Mouse (Mus musculus) midbrain, embryonic 13.5 days (tissue): ENCODE measurements around the gene Dlg4. TPM values are rescaled to one million over a fixed set of nuclear protein-coding genes. Genes with fewer than 3 reads are reported as not detected.

Experiments used
- ATAC-seq: fragments of 200-750 bp; cut with Nextera tagmentation; 2 replicates; pipeline ENCODE4 v1.8.0; 2017; ENCODE audit warnings: mild to moderate bottlenecking, moderate TSS enrichment, moderate library complexity
- H3K27ac ChIP-seq: fragments of 300-500 bp; sonication (generic); 2 replicates; pipeline ENCODE4 v1.5.1; 2015; ENCODE audit warnings: inconsistent platforms, mild to moderate bottlenecking, moderate library complexity
- H3K27me3 ChIP-seq: fragments of 300-500 bp; sonication (generic); 2 replicates; pipeline ENCODE4 v1.6.1; 2015; ENCODE audit warnings: mild to moderate bottlenecking, inconsistent platforms
- H3K36me3 ChIP-seq: fragments of 300-500 bp; sonication (generic); 2 replicates; pipeline ENCODE4 v1.6.1; 2015; ENCODE audit warnings: mild to moderate bottlenecking, inconsistent platforms
- H3K4me1 ChIP-seq: fragments of 300-500 bp; sonication (generic); replicated peaks from 2 replicates; pipeline ENCODE4 v1.6.1; 2015; ENCODE audit warnings: inconsistent platforms
- H3K4me2 ChIP-seq: fragments of 300-500 bp; sonication (generic); replicated peaks from 2 replicates; pipeline ENCODE4 v1.6.1; 2015; ENCODE audit warnings: moderate library complexity, mild to moderate bottlenecking, inconsistent platforms
- H3K4me3 ChIP-seq: fragments of 300-500 bp; sonication (generic); replicated peaks from 2 replicates; pipeline ENCODE4 v1.5.1; 2015; ENCODE audit warnings: mild to moderate bottlenecking, inconsistent platforms
- H3K9ac ChIP-seq: fragments of 300-500 bp; sonication (generic); replicated peaks from 2 replicates; pipeline ENCODE4 v1.6.1; 2015; ENCODE audit warnings: mild to moderate bottlenecking, inconsistent platforms
- H3K9me3 ChIP-seq: fragments of 300-500 bp; sonication (generic); 2 replicates; pipeline ENCODE4 v1.6.1; 2016; ENCODE audit warnings: mild to moderate bottlenecking, inconsistent platforms
- WGBS: fragments of 180-500 bp; shearing (Covaris S2); methylation state at CpG from one replicate; pipeline ENCODE4 v1.1.7; 2015; 5-methylcytosine and 5-hydroxymethylcytosine counted together
- polyA plus RNA-seq: library from polyadenylated mRNA; unstranded; fragments of >200 nt; fragmentation: Nextera tagmentation; extraction: Ambion mirVana; gene quantifications from 2 replicates; pipeline ENCODE4 v1.2.1, GENCODE M21; 2015

The Dlg4 gene
- polyA plus RNA-seq, 1 experiment from 2014 or later: 37.2 TPM

GRCm38 (mm10) chr11:70040184-70040583, 23.4 kb downstream of the Dlg4 start:
- H3K9ac ChIP-seq: no peak overlapping the region
- no peak overlapping the region for H3K27ac ChIP-seq
- H3K9me3 ChIP-seq: no peaks in the 10 kb centered on the region
- H3K4me3 ChIP-seq: no peak overlapping the region
- no peak overlapping the region for H3K4me2 ChIP-seq
- WGBS: 90% methylated on average over 7 of the region's 7 CpGs
- peaks cover 78% of the 10 kb centered on the region for H3K36me3 ChIP-seq
- H3K4me1 ChIP-seq: 0 out of 2 replicates have a peak, but pooled peaks cover 6% of the 10 kb centered on the region
- no peaks in the 10 kb centered on the region for H3K27me3 ChIP-seq
- no peak for ATAC-seq

GRCm38 (mm10) chr11:70042309-70043085, 25.8 kb downstream of the Dlg4 start:
- no peaks in the 10 kb centered on the region for H3K9me3 ChIP-seq
- H3K9ac ChIP-seq: no peak overlapping the region
- H3K4me2 ChIP-seq: no peak overlapping the region
- H3K27me3 ChIP-seq: no peaks in the 10 kb centered on the region
- no peak overlapping the region for H3K4me3 ChIP-seq
- H3K27ac ChIP-seq: no peak overlapping the region
- H3K36me3 ChIP-seq: peaks cover 76% of the 10 kb centered on the region
- 91% methylated on average over 23 of the region's 23 CpGs for WGBS
- H3K4me1 ChIP-seq: 0 out of 2 replicates have a peak, but pooled peaks cover 6% of the 10 kb centered on the region
- no peak for ATAC-seq

- ATAC-seq: no peak
- Histone ChIP-seq H3K36me3 (peaks cover 65% of the 10 kb centered on the region), H3K4me2 (no peak overlapping the region), H3K9me3 (no peaks in the 10 kb centered on the region), H3K9ac (no peak overlapping the region), H3K4me1 (0 out of 2 replicates have a peak, but pooled peaks cover 6% of the 10 kb centered on the region), H3K4me3 (no peak overlapping the region), H3K27me3 (no peaks in the 10 kb centered on the region), H3K27ac (no peak overlapping the region)
- 81% methylated on average over 7 of the region's 7 CpGs for WGBS
These were observed 26.9 kb downstream of the Dlg4 start for GRCm38 (mm10) chr11:70043665-70044064.

GRCm38 (mm10) chr11:70045435-70045834, 28.7 kb downstream of the Dlg4 start:
- Histone ChIP-seq H3K4me2 (no peak overlapping the region), H3K27me3 (no peaks in the 10 kb centered on the region), H3K4me3 (no peak overlapping the region), H3K9me3 (no peaks in the 10 kb centered on the region), H3K36me3 (peaks cover 49% of the 10 kb centered on the region), H3K4me1 (0 out of 2 replicates have a peak, but pooled peaks cover 6% of the 10 kb centered on the region), H3K27ac (0 out of 2 replicates have a peak overlapping the region, but pooled peaks have one; percentile 27), H3K9ac (no peak overlapping the region)
- WGBS: 34% methylated on average over 9 of the region's 9 CpGs
- no peak for ATAC-seq

- Histone ChIP-seq H3K4me3 (no peak overlapping the region), H3K9ac (no peak overlapping the region), H3K36me3 (peaks cover 11% of the 10 kb centered on the region), H3K9me3 (no peaks in the 10 kb centered on the region), H3K4me1 (no peaks in the 10 kb centered on the region), H3K4me2 (no peak overlapping the region), H3K27me3 (no peaks in the 10 kb centered on the region), H3K27ac (no peak overlapping the region)
- 77% methylated on average over 6 of the region's 6 CpGs for WGBS
- no peak for ATAC-seq
These were observed 32.6 kb downstream of the Dlg4 start for GRCm38 (mm10) chr11:70049366-70049765.

GRCm38 (mm10) chr11:70049816-70050215, 33.1 kb downstream of the Dlg4 start:
- Histone ChIP-seq H3K4me3 (no peak overlapping the region), H3K4me2 (no peak overlapping the region), H3K9ac (no peak overlapping the region), H3K27me3 (no peaks in the 10 kb centered on the region), H3K9me3 (no peaks in the 10 kb centered on the region), H3K36me3 (peaks cover 7% of the 10 kb centered on the region), H3K27ac (no peak overlapping the region), H3K4me1 (no peaks in the 10 kb centered on the region)
- 61% methylated on average over 10 of the region's 10 CpGs for WGBS
- ATAC-seq: no peak

- Histone ChIP-seq H3K27me3 (no peaks in the 10 kb centered on the region), H3K9ac (no peak overlapping the region), H3K9me3 (no peaks in the 10 kb centered on the region), H3K4me3 (no peak overlapping the region), H3K27ac (no peak overlapping the region), H3K4me1 (0 out of 2 replicates have a peak, but pooled peaks cover 5% of the 10 kb centered on the region), H3K4me2 (no peak overlapping the region), H3K36me3 (no peaks in the 10 kb centered on the region)
- no peak for ATAC-seq
- 75% methylated on average over 7 of the region's 7 CpGs for WGBS
These were observed 36.4 kb downstream of the Dlg4 start for GRCm38 (mm10) chr11:70053156-70053555.

GRCm38 (mm10) chr11:70053898-70054570, 37.3 kb downstream of the Dlg4 start, which contains the start of gene Asgr1:
Gene Asgr1, plus strand, starts transcription at chr11:70054085.
- H3K4me2 ChIP-seq: no peak within 1 kb of the TSS
- H3K4me1 ChIP-seq: 0 out of 2 replicates have a peak, but pooled peaks cover 5% of the 10 kb centered on the region
- no peaks in the 10 kb centered on the region for H3K9me3 ChIP-seq
- WGBS: 82% methylated on average over 10 of the region's 10 CpGs
- no peaks in the 10 kb centered on the region for H3K36me3 ChIP-seq
- H3K9ac ChIP-seq: no peak within 1 kb of the TSS
- no peak within 1 kb of the TSS for H3K4me3 ChIP-seq
- ATAC-seq: no peak
- H3K27ac ChIP-seq: no peak within 1 kb of the TSS
- no peaks in the 10 kb centered on the region for H3K27me3 ChIP-seq

- WGBS: 27% methylated on average over 18 of the region's 18 CpGs
- H3K9ac ChIP-seq: no peak overlapping the region; the same call in 1 of the 2 replicates
- no peaks in the 10 kb centered on the region for H3K36me3 ChIP-seq
- no peak overlapping the region for H3K4me3 ChIP-seq
- H3K9me3 ChIP-seq: no peaks in the 10 kb centered on the region
- ATAC-seq: peak; percentile 62
- H3K27me3 ChIP-seq: no peaks in the 10 kb centered on the region
- H3K27ac ChIP-seq: no peak overlapping the region
- H3K4me1 ChIP-seq: 0 out of 2 replicates have a peak, but pooled peaks cover 5% of the 10 kb centered on the region
- H3K4me2 ChIP-seq: peak overlapping the region; percentile 27; the same call in 1 of the 2 replicates
These were observed 39.0 kb downstream of the Dlg4 start for GRCm38 (mm10) chr11:70055618-70056214.

- Histone ChIP-seq H3K4me1 (0 out of 2 replicates have a peak, but pooled peaks cover 5% of the 10 kb centered on the region), H3K9ac (no peak overlapping the region), H3K4me2 (no peak overlapping the region), H3K27ac (no peak overlapping the region), H3K27me3 (no peaks in the 10 kb centered on the region), H3K9me3 (no peaks in the 10 kb centered on the region), H3K36me3 (no peaks in the 10 kb centered on the region), H3K4me3 (no peak overlapping the region)
- no peak for ATAC-seq
- 85% methylated on average over 9 of the region's 9 CpGs for WGBS
These were observed 41.1 kb downstream of the Dlg4 start for GRCm38 (mm10) chr11:70057805-70058204.

GRCm38 (mm10) chr11:70059930-70060329, 43.2 kb downstream of the Dlg4 start:
- H3K9ac ChIP-seq: no peak overlapping the region
- no peak overlapping the region for H3K4me3 ChIP-seq
- H3K4me1 ChIP-seq: 0 out of 2 replicates have a peak, but pooled peaks cover 5% of the 10 kb centered on the region
- H3K9me3 ChIP-seq: no peaks in the 10 kb centered on the region
- H3K36me3 ChIP-seq: no peaks in the 10 kb centered on the region
- ATAC-seq: no peak
- 75% methylated on average over 6 of the region's 6 CpGs for WGBS
- no peak overlapping the region for H3K27ac ChIP-seq
- H3K27me3 ChIP-seq: no peaks in the 10 kb centered on the region
- H3K4me2 ChIP-seq: no peak overlapping the region

- Histone ChIP-seq H3K4me3 (no peak overlapping the region), H3K9ac (no peak overlapping the region), H3K4me2 (no peak overlapping the region), H3K36me3 (no peaks in the 10 kb centered on the region), H3K9me3 (no peaks in the 10 kb centered on the region), H3K27ac (no peak overlapping the region), H3K4me1 (0 out of 2 replicates have a peak, but pooled peaks cover 9% of the 10 kb centered on the region), H3K27me3 (no peaks in the 10 kb centered on the region)
- no peak for ATAC-seq
- 69% methylated on average over 3 of the region's 3 CpGs for WGBS
These were observed 46.3 kb downstream of the Dlg4 start for GRCm38 (mm10) chr11:70063053-70063452.
